Mouse (Mus musculus): Measurements from ENCODE around the gene Sh3tc1.
A peak's percentile ranks its signal among the peaks of the same experiment; 100 is the strongest.

Gene Sh3tc1

GRCm38 (mm10) chr5:35751016-35751415, 11.2 kb upstream of the Sh3tc1 start:
- DNase-seq, result no peak

- no peak for DNase-seq
Observed at GRCm38 (mm10) chr5:35750026-35750425, 10.2 kb upstream of the Sh3tc1 start.

GRCm38 (mm10) chr5:35749416-35749815, 9.6 kb upstream of the Sh3tc1 start:
- DNase-seq, result no peak

- peak; percentile 85 for DNase-seq
Observed at GRCm38 (mm10) chr5:35746910-35747309, 7.1 kb upstream of the Sh3tc1 start.

DNA sequence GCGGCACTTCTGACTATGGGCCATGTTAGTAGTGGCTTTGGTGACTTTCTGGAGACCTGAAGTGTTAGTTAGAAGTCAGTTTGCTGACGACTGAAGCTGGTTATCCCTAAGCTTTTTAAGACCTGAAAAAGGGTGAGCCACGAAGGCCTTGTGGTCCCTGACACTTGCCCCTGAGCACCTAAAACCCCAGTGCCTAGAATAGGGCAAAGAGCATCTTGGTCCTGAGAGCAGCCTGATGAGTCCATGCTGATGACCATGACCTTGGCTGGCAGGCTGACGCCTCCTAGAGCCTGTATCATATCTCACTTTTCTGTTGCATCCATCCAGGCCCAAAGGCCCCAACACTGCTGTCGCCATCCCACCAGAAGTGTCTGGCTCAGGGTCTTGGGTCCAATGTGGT, 5.6 kb upstream of the Sh3tc1 start:
- DNase-seq, result no peak

DNA sequence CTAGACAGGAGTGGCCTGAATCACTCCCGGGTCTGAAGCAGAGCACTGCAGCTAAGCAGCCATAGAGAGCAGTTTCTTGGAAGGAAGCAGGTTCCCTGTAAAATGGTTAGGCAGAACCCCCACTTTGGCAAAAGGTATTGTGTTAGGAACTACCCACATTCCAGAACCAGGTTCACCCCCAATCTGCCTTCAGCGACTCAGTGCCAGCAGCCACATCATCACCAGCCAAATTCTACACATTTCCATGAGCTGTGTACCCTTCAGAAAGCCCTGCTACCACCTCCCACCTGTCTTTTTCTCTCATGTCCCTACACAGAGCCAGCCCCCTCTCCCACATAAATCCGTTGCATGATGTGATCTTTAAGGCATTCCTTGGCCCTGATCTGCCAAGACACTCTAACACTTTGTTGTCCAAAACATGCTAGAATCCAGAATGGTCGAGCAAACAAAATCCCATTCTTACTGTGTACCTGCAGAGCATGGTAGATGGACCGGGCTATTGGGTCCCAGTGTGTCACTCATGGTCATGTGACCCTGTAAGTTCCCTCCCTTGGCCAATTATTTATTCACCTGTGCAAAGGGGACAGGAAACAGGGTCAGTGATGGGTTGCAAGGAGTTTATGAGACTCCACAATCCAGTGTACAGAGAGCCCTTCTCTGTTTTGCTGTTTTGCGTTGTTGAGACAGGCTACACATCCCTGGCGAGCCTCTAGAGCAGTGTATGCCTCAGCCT, 4.4 kb upstream of the Sh3tc1 start:
- no peak for DNase-seq

DNA sequence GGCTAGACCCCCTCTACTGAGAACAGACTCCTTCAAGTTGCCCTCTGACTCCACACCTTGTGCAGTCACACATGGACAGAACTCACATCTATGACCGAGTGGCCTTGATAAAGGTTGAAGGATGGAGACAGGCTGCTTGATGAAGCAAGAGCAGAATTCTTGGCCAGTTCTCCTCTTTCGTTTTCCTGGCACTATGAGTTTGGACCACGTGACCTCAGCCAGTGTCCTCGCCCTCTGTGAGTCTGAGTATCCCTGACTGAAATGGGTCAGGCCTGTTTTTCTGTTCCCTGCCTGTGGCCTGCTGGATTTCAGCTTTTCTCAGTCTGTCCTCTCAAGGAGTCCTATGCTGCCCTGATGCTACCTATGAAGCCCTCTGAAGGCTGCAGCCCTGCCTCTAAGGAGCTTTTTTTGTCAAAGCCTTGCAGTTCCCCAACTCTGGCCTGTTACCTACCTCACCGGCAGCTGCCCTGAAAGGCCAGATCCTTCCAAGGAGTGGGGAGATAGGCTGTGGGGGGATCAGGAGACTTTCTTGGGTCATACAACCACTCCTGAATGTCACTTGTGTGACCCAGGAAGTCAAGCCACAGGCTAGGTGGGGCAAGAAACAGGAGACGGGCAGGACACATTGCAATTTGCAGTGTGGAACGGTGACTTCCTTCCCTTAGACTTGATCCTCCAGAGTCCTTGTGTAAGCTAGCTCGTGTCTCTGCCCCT, 3.6 kb upstream of the Sh3tc1 start:
- peak; percentile 79 for DNase-seq

DNA sequence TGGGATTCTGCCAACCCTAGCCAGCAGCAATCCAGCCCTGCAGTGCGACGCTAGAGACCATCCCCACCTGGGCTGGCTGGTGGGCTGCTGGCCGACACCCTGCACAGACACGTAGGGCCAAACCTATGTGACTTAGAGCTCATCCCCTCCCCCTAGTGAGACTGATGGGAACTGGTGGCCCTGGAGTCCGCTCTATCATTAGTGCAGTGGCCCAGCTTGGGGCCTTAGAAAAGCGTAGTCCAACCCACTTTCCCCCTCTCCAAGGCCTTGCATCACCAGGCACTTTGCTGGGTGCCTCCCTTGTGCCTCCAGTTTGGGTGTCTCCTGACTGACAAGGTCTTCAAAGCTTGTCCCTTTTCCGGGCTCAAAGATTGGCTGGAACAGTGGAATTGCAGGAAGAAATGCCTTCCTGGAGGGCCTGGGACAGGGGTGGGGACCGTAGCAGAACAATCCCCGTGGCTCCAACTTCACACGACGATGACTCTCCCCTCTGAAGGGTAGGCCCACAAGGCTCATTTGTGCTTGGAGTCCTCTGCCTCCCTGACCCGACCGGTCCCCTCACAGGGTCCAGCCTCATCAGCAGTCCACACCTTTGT, 1.5 kb upstream of the Sh3tc1 start:
- no peak for DNase-seq

DNA sequence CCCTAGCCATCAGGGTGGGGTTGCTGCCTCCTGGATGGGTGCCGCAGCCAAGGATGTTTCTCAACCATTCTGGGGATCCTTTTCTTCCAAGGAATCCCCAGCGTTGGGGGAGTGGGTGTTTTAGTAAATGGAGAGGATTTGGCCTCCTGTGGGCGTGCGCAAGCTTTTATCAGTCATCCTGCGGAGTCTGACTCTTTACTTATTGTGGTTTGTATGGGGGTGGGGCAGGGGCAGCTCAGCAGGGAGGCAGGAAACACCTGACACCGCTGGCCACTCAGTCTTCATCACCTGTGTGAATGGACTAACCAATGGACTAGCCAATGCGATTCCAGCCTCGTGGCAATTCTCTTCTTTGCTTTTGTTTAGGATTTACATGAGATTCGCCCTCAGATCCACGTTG, 929 bp upstream of the Sh3tc1 start:
- no peak for DNase-seq

DNA sequence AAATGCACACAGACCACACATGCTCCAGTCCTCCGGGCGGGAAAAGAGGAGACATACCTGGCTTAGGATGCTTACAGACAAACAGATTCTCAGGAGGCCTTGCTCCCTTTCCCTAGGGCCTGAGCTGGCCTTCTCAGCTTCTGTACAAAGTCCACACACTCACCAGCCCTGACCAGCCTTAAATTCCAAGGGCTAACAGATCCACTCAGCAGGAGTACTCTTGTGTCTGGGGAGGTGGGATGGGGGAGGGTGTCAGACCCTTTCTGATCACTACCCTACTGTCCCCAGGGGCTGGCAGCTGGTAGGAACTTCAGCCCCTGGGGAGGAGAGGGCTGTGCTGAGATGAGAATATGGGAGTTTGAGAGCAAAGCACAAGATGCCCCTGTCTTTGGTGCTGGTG, 782 bp downstream of the Sh3tc1 start:
- DNase-seq, result peak; percentile 63

- peak; percentile 83 for DNase-seq
Observed at GRCm38 (mm10) chr5:35737231-35737901, 2.4 kb downstream of the Sh3tc1 start.

- peak; percentile 68 for DNase-seq
Observed at GRCm38 (mm10) chr5:35733523-35733922, 6.3 kb downstream of the Sh3tc1 start.

- no peak for DNase-seq
Observed at GRCm38 (mm10) chr5:35731006-35731405, 8.8 kb downstream of the Sh3tc1 start.

DNA sequence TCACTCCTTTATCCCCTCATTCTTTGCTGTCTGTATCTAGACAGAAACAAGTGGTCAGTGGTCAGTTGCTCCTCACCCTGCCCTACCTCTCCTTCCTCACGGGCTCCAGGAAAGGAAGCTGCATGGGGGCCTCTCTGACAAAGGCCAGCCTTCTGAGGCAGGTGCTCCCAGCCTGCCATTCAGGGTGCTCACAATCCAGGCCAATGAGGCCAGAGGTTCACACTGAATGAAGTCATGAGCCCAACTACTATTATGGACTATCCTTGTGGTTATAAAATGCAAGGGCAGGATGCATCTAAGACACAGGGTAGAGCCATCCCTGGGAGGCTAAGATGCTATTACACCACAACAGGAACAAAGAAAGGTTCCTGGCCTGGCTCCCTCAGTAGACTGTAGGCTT, 9.2 kb downstream of the Sh3tc1 start:
- no peak for DNase-seq

- peak; percentile 59 for DNase-seq
Observed at GRCm38 (mm10) chr5:35729844-35730243, 9.9 kb downstream of the Sh3tc1 start.

- DNase-seq, result peak; percentile 96
Observed at GRCm38 (mm10) chr5:35728957-35729460, 10.8 kb downstream of the Sh3tc1 start.

DNA sequence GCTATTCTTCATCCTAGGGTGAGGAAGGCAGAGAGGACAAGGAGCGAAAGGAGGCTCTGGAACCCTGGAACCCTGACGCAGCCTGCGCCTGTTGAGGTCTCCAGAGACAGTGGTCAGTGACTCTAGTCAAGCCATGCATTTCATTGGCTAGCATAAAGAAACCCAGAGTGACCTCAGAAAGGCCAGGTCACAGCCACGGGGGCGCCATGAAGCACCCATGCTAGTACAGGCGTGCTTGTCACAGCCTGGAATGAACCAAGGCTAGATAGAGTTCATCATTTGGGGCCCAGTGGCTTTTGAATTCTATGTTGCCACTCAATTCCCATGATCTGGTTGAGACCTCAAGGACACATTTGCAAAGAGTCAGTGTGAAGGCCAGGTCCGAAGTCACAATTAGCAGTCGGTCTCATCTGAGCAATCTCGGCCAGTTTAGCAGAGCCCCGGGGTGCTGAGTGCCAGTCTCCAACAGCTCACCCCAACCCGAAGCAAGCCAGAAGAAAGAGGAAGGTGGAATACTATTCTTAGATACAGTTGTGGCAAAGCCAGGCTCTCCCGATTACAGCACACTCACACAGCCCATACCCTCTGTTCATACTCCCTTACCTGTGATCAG, 11.3 kb downstream of the Sh3tc1 start:
- no peak for DNase-seq

DNA sequence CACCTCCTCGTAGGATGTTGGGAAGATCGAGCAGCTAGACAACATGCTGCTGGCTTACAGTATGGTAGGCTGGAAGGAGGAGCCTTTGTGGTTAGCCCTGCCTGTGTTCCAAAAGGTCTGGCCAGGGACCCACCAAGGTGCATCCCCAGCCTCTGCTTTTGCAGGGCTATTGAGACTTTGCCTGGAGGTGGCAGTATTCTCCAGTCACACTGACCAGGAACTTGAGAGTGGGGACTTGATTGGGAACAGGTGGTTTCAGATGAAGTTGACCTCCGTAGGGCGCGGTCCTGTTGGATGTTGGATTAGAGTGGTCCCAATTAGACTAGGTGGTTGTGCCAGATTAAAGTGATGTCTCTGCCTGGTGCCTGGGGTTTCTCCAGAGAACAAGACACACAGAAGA, 12.3 kb downstream of the Sh3tc1 start:
- peak; percentile 45 for DNase-seq

DNA sequence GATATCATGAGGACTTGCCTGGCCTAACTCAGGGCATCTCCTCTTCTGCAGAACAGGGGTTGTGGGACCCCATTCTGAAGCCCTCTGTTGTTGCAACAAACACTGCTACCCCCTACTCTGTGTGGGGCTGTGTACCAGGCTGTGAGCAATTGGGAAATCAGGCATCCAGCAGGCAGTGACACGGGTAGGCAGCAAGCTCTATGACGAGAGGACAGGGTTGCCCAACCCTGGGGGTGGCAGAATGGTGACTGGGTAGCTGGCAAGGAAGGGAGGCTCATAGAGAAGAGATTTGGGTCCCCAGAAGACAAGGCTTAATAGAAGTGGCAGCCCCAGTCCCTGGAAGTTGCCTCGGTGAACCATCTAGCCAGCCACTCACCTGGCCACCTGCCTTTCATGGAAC, 13.9 kb downstream of the Sh3tc1 start:
- DNase-seq, result no peak

DNA sequence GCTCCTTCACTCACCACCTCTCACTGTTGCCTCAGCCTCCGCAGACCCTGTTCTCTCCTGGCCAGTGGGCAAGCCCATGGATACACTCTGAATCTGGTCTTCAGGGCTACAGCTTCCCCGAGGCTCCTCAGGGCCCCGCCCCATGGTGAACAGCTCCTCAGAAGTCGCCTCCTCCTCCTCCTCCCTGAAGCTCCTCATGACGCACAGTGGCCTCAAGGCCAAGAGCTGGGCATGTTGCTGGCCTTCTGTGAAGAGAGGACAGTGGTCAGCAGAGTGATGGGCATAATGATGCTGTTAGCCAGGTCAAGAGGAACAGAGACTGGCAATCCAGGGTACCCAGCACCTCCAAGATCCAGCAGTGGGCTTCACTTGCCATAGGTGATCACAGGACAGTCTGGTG, 15.9 kb downstream of the Sh3tc1 start:
- no peak for DNase-seq

DNA sequence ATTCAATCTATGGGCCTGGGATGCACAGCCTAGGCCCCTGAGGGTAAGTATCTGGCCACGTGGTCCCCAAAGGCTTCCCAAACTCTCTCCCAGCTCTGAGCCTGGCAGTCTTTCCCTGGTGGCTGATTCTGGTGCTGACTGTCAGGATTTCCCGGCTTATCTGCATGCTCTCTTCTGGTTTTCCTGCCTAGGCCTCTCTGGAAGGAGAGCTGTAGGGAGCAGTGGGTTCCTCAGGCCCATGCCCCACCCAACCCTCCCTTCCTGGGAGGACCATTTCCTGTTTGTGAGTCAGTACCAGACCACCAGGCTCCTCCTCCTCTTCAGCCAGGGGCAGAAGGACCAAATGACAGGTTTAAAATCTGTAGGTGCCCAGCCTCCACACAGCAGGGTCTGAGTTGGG, 17.1 kb downstream of the Sh3tc1 start:
- no peak for DNase-seq

DNA sequence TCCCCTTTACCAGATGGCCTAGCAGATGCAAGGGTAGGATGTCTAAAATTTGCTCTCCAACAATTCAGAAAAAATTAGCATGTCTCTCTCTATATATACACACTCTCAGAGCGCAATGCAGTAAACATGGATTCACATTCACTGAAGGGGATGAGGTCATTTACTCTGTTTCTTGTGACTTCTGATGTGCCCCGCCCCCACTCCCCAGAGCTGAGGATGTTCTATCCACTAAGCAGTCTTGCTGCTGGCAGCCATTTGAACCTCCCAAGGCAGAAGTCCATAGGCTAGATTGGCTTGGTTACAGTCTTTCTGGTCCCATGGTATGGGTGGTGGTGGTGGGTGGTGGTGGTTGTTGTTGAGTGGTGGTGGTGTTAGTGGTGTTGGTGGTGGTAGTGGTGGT, 17.9 kb downstream of the Sh3tc1 start:
- no peak for DNase-seq

GRCm38 (mm10) chr5:35719880-35720279, 19.9 kb downstream of the Sh3tc1 start:
- no peak for DNase-seq
